Mouse (Mus musculus) megakaryocyte, embryonic 14.5 days (primary cell): Measurements from ENCODE around the gene Fam172a. TPM values are rescaled to one million over a fixed set of nuclear protein-coding genes. Genes with fewer than 3 reads are reported as not detected.

ENCODE experiments used
- H3K27me3 ChIP-seq: replicated peaks from 2 replicates; pipeline ENCODE3; 2012; ENCODE audit warnings: inconsistent platforms
- H3K36me3 ChIP-seq: replicated peaks from 2 replicates; pipeline ENCODE3; 2012; ENCODE audit warnings: low read length, inconsistent platforms, mixed read lengths
- H3K4me1 ChIP-seq: 2 replicates; pipeline ENCODE4 v1.6.1; 2012; ENCODE audit warnings: inconsistent platforms
- H3K4me3 ChIP-seq: replicated peaks from 2 replicates; pipeline ENCODE3; 2012; ENCODE audit warnings: moderate library complexity, mild to moderate bottlenecking, inconsistent platforms
- H3K9me3 ChIP-seq: 2 replicates; pipeline ENCODE4 v1.6.1; 2012; ENCODE audit warnings: inconsistent platforms
- FLI1 ChIP-seq: IDR thresholded peaks from 2 replicates; pipeline ENCODE4 v1.6.1; 2012; ENCODE audit warnings: low read length, inconsistent platforms, mixed read lengths
- GATA1 ChIP-seq: IDR thresholded peaks from 3 replicates; pipeline ENCODE4 v1.6.1; 2012; ENCODE audit warnings: mixed read lengths, low read length, inconsistent platforms, borderline replicate concordance
- polyA plus RNA-seq: library from polyadenylated mRNA; stranded (reverse); fragments of >175 nt; gene quantifications from 2 replicates; pipeline ENCODE4 v1.2.3, GENCODE M21; 2012; ENCODE audit warnings: low replicate concordance; ENCODE audit not compliant: insufficient read depth

Fam172a gene
- polyA plus RNA-seq, 1 experiment: 14.5 TPM

DNA sequence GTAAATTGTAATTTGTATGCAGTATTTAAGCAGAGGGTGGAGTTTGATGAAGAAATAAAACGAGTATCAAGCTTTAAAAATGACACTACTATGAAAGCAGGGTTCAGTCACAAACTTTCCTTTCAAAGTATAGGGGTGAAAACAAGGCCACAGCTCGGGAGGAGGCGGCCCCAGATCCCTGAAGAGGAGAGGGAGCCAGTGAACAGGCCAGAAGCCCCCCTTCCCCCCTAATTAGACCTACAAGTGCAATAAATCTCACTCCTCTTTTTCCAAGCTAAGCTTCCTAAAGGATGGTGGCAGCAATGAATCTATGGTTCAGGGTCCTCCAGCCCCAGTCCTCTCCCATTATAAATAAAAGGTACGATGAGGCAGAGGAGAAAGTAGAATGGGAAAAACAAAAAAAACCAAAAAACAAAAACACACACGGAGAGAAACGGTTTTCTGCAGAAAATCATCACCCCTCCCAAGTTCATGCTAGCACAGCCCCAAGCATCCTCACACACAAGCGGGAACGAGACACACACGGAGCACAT is 495.5 kb downstream of the Fam172a start:
- no peaks in the 10 kb centered on the region for H3K36me3 ChIP-seq
- peaks cover 10% of the 10 kb centered on the region for H3K9me3 ChIP-seq
- no peak for TF ChIP-seq FLI1
- no peak for TF ChIP-seq GATA1
- H3K4me1 ChIP-seq: peaks cover 50% of the 10 kb centered on the region
- H3K27me3 ChIP-seq: peaks cover 88% of the 10 kb centered on the region
- peak overlapping the region; percentile 74 for H3K4me3 ChIP-seq

DNA sequence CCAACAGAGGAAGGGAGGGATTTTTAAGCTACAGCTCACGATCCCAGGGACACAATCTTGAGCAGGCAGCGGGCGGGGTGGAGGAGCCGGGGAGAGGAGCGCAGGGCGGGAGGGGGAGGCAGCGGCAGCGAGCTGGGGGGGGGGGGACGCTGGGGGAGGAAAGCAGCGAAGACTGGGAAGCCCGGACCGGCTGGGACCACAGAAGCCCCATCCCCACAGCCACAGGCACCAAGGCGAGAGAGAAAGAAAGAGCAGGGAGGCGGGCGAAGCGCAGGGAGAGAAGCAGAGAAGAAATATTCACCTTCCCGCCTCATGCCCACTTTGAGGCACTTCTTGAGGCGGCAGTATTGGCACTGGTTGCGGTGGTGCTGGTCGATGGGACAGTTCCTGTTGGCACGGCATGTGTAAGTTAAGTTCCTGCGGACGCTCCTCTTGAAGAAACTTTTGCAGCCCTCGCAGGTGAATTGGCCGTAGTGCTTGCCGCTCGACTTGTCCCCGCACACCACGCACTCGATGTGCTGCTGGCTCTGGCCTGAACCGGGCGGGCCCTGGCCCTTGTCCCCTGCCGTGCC is 496.1 kb downstream of the Fam172a start:
- Histone ChIP-seq H3K27me3 (peaks cover 88% of the 10 kb centered on the region), H3K9me3 (peaks cover 10% of the 10 kb centered on the region), H3K4me3 (peak overlapping the region; percentile 90), H3K4me1 (peaks cover 55% of the 10 kb centered on the region), H3K36me3 (no peaks in the 10 kb centered on the region)
- TF ChIP-seq FLI1 (no peak), GATA1 (no peak)

DNA sequence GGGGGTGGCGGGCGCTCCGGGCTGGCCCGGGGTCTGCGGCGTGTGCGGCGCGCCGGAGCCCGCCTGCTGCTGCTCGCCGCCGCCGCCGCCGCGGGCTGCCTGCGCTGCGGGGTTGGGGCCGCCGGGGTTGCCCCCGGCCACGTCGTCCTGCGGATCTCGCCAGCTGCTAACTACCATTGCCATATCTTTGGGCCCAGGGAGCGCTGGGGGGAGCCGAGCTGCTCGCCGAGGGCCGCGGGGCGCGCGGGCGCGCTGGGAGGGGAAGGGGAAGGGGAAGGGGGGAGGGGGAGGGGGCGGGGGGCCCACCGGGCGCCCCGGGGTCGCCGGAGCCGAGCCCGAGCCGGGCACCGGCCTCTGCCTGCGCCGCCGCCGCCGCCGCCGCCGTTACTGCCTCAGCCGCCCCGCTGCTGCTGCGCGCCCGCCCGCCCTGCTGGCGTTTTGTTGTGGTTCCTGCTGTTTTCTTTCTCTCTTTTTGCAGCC is 496.6 kb downstream of the Fam172a start:
- Histone ChIP-seq H3K36me3 (no peaks in the 10 kb centered on the region), H3K9me3 (peaks cover 10% of the 10 kb centered on the region), H3K4me1 (peaks cover 60% of the 10 kb centered on the region), H3K27me3 (peaks cover 88% of the 10 kb centered on the region), H3K4me3 (peak overlapping the region; percentile 90)
- TF ChIP-seq GATA1 (no peak), FLI1 (no peak)

DNA sequence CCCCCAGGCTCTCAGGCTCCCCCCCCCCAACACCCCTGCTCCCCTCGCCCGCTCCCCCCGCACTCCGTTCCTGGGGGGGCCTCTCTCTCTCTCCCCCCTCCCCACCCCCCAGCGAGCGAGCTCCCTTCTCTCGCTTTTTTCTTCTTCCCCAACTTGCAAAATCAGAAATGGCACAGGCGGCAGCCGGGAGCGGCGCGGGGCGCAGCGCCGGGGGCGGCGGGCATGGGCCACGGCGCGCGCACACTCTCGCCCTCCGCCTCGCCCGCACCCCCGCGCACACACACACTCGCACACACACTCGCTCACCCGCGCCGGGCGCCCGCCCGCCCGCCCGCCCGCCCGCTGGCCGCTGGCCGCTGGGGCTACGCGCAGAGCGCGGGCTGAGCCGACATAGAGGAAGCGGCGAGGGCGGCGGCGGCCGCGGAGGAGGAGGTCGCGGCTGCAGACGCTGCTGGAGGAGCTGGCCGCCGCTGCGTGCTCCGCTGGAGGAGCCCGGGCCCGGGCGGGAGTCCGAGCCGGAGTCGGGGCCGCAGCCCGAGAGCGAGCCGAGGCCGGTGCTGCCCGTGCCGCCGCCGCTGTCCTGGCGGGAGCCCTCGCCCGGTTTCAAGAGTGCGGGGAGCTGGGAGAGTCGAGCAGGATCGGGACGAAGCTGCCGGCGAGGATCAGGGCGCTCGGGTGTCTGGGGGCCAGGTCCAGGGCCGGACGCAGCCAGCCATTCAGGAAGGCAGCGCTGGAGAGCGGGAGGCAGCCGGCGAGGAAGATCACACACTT is 497.2 kb downstream of the Fam172a start:
- Histone ChIP-seq H3K36me3 (no peaks in the 10 kb centered on the region), H3K4me3 (peak overlapping the region; percentile 90), H3K27me3 (peaks cover 88% of the 10 kb centered on the region), H3K9me3 (peaks cover 10% of the 10 kb centered on the region), H3K4me1 (peaks cover 66% of the 10 kb centered on the region)
- no peak for TF ChIP-seq FLI1
- TF ChIP-seq GATA1: no peak

DNA sequence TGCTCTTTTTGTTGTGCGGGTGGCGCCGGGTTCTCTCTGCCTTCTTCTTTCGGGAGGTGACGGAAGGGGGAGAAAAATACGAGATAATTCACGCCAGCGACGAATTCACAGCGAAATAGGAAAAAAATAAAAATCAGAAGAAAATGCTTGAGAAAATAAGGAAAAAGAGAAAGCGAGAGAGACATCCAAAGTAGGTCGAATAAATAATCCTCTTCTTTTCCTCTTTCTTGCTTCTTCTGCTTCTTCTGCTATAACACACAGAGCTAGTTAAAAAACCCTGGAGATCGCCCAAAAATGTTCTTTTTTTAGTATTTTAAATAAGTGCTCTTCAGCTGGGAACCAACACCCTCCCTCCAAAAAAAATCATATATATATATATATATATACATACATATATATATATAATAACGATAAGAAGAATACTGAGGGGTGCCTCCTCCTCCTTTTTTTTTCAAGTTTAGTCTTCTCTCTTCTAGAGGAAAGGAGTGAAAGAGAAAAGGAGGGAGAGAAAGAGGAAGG is 497.9 kb downstream of the Fam172a start, which contains the start of gene Nr2f1:
TSS of gene Nr2f1 (minus strand) at position 116 of the 519 bp plus-strand sequence.
- TF ChIP-seq FLI1 (no peak), GATA1 (no peak)
- H3K27me3 ChIP-seq: peaks cover 88% of the 10 kb centered on the region

DNA sequence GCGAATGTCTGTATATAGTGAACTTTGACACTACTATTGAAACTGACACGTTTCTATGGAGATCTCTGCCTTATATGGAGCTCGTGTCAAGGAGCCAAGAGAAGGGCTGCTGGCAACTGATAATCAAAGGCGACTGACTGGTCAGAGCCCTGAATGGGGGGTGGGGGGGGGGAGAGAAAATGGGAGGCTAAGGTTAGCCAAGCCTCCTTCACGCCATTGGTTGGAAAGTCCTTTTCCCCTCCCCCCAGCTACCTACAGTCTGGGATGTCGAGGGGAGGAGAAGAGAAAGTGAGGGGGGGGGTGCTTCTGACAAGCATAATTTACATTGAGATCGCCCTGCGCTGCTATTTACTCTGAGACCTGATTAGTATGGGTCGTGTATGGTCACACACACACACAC is 498.6 kb downstream of the Fam172a start:
- no peak for TF ChIP-seq FLI1
- TF ChIP-seq GATA1: no peak
- H3K27me3 ChIP-seq: peaks cover 87% of the 10 kb centered on the region

More for the DNA sequence above, 497.9 kb downstream of the Fam172a start, which contains the start of gene Nr2f1:
- peak within 1 kb of the TSS; percentile 90 for H3K4me3 ChIP-seq
- peaks cover 63% of the 10 kb centered on the region for H3K4me1 ChIP-seq
- H3K36me3 ChIP-seq: no peaks in the 10 kb centered on the region
- peaks cover 10% of the 10 kb centered on the region for H3K9me3 ChIP-seq

DNA sequence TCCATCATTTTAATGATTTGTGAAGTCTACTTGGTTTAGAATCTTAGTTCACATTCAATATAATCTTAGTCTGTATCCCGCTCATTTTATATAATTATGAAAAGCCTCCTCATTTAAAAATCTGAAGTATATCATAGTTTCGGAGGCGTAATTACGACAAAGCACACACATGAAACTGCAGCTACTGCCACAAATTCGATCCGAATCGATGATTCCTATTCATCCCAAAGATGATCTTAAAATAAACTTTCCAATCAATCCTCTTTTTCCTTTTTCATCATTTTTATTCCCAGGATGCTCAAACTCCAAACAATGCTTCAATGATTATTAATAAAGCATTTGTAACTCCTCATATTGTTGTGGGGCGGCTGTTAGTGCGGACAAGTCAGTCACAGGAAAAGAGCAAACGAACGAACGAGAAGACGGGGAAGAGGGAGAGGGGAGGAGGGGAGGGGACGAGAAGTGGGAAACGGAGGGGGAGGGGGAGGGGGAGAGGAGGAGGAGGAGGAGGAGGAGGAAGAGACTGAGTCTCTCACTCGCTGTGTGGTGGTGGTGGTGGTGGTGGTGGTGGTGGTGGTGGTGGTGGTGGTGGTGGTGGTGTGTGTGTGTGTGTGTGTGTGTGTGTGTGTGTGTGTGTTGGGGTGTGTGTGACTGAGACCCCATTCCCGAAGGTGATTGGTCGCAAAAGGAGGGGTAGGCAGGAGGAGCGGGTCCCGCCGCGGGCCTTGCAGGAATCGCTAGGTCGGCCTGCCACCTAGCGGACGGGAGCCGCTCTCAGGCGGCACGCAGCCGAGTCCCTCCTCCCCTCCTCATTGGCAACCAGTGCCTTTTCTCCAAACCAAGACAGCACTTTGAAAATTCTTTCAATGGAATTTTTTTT is 499.4 kb downstream of the Fam172a start:
- Histone ChIP-seq H3K36me3 (no peaks in the 10 kb centered on the region), H3K4me1 (peaks cover 52% of the 10 kb centered on the region), H3K4me3 (peak overlapping the region; percentile 85), H3K9me3 (no peaks in the 10 kb centered on the region), H3K27me3 (peaks cover 89% of the 10 kb centered on the region)
- TF ChIP-seq FLI1 (no peak), GATA1 (no peak)

More for the DNA sequence above, 498.6 kb downstream of the Fam172a start:
- H3K4me3 ChIP-seq: peak overlapping the region; percentile 73
- H3K9me3 ChIP-seq: peaks cover 3% of the 10 kb centered on the region; the same call in 1 of the 2 replicates
- peaks cover 56% of the 10 kb centered on the region for H3K4me1 ChIP-seq
- H3K36me3 ChIP-seq: no peaks in the 10 kb centered on the region

DNA sequence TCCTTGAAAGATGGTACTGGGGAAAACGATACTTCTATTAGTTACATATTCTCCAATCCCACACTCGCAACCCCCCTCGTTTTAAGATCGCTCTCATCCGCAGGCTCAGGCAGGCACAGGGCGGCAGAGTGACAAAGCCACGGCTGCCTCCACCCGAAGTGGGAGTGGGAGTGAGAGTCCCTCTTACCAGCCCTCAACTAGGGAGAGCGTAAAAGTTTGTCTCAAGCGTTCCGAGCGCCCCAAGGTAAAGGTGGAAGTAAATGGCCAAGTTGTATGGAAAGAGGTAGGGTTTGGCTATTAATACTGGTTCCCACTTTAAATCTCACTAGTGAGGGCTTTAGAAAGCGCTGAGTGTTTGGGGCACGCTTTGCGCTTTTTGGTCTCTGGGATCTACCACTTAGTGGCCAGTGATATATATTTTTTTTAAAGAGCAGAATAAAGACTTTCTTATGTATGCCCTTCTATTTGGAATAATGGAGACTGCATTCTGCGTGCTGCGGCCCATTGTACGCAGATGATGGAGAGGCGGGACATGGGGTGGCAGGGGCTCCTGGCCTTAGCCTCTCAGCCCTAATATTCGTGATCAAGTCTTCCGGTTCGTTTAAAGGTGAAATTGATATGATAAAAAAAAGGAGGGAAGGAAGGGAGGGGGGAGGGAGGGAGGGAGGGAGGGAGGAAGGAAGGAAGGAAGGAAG is 500.2 kb downstream of the Fam172a start:
- peaks cover 53% of the 10 kb centered on the region for H3K4me1 ChIP-seq
- no peaks in the 10 kb centered on the region for H3K9me3 ChIP-seq
- H3K36me3 ChIP-seq: no peaks in the 10 kb centered on the region
- no peak for TF ChIP-seq GATA1
- TF ChIP-seq FLI1: no peak
- peaks cover 89% of the 10 kb centered on the region for H3K27me3 ChIP-seq
- H3K4me3 ChIP-seq: peak overlapping the region; percentile 85
